Mouse (Mus musculus) forebrain, embryonic 13.5 days (tissue): Measurements from ENCODE around the gene Fat4. TPM values are rescaled to one million over a fixed set of nuclear protein-coding genes. Genes with fewer than 3 reads are reported as not detected.

Source experiments
- ATAC-seq: fragments of 200-750 bp; cut with Nextera tagmentation; 2 replicates; pipeline ENCODE4 v1.8.0; 2017
- H3K27ac ChIP-seq: fragments of 300-500 bp; sonication (generic); 2 replicates; pipeline ENCODE4 v1.5.1; 2015; ENCODE audit warnings: inconsistent platforms, mild to moderate bottlenecking, moderate library complexity
- H3K27me3 ChIP-seq: fragments of 300-500 bp; sonication (generic); 2 replicates; pipeline ENCODE4 v1.6.1; 2015; ENCODE audit warnings: mild to moderate bottlenecking, inconsistent platforms
- H3K36me3 ChIP-seq: fragments of 300-500 bp; sonication (generic); 2 replicates; pipeline ENCODE4 v1.6.1; 2015; ENCODE audit warnings: mild to moderate bottlenecking, inconsistent platforms; ENCODE audit not compliant: poor library complexity, severe bottlenecking
- H3K4me1 ChIP-seq: fragments of 300-500 bp; sonication (generic); 2 replicates; pipeline ENCODE4 v1.6.1; 2015; ENCODE audit warnings: inconsistent platforms
- H3K4me2 ChIP-seq: fragments of 300-500 bp; sonication (generic); 2 replicates; pipeline ENCODE4 v1.6.1; 2015; ENCODE audit warnings: inconsistent platforms, mild to moderate bottlenecking, moderate library complexity
- H3K4me3 ChIP-seq: fragments of 300-500 bp; sonication (generic); 2 replicates; pipeline ENCODE4 v1.5.1; 2015; ENCODE audit warnings: mild to moderate bottlenecking, inconsistent platforms
- H3K9ac ChIP-seq: fragments of 300-500 bp; sonication (generic); 2 replicates; pipeline ENCODE4 v1.6.1; 2015; ENCODE audit warnings: mild to moderate bottlenecking, inconsistent platforms
- H3K9me3 ChIP-seq: fragments of 300-500 bp; sonication (generic); replicated peaks from 2 replicates; pipeline ENCODE4 v1.6.1; 2016; ENCODE audit warnings: inconsistent platforms
- WGBS: fragments of 180-500 bp; shearing (Covaris S2); methylation state at CpG from one replicate; pipeline ENCODE4 v1.1.7; 2015; 5-methylcytosine and 5-hydroxymethylcytosine counted together
- polyA plus RNA-seq: library from polyadenylated mRNA; unstranded; fragments of >200 nt; fragmentation: Nextera tagmentation; extraction: Ambion mirVana; gene quantifications from 2 replicates; pipeline ENCODE4 v1.2.1, GENCODE M21; 2015

The Fat4 gene
- 9.7 TPM in 2 replicates for polyA plus RNA-seq

- Histone ChIP-seq H3K4me3 (peak within 1 kb of the TSS; percentile 85), H3K9me3 (no peaks in the 10 kb centered on the region), H3K27me3 (no peaks in the 10 kb centered on the region), H3K27ac (peak within 1 kb of the TSS; percentile 96), H3K4me1 (peaks cover 55% of the 10 kb centered on the region), H3K4me2 (peak within 1 kb of the TSS; percentile 98), H3K36me3 (peaks cover 34% of the 10 kb centered on the region), H3K9ac (peak within 1 kb of the TSS; percentile 90)
- WGBS, result under 1% methylated on average over 29 of the region's 29 CpGs
- no peak for ATAC-seq
These were observed at the start of gene Fat4 for GRCm38 (mm10) chr3:38886890-38887355. Gene Fat4, plus strand, starts transcription at chr3:38886940.

- H3K4me1 ChIP-seq, result no peaks in the 10 kb centered on the region
- no peaks in the 10 kb centered on the region for H3K27me3 ChIP-seq
- 0 out of 2 replicates have a peak, but pooled peaks cover 4% of the 10 kb centered on the region for H3K9me3 ChIP-seq
- 92% methylated on average over 2 of the region's 2 CpGs for WGBS
- H3K9ac ChIP-seq, result no peak overlapping the region
- no peak for ATAC-seq
- no peak overlapping the region for H3K27ac ChIP-seq
- H3K36me3 ChIP-seq, result no peaks in the 10 kb centered on the region
- H3K4me2 ChIP-seq, result no peak overlapping the region
- no peak overlapping the region for H3K4me3 ChIP-seq
These were observed 47.3 kb upstream of the Fat4 start for GRCm38 (mm10) chr3:38839438-38839837.

- Histone ChIP-seq H3K9ac (no peak overlapping the region), H3K27ac (no peak overlapping the region), H3K4me3 (no peak overlapping the region), H3K9me3 (0 out of 2 replicates have a peak, but pooled peaks cover 4% of the 10 kb centered on the region), H3K36me3 (no peaks in the 10 kb centered on the region), H3K4me2 (no peak overlapping the region), H3K27me3 (no peaks in the 10 kb centered on the region), H3K4me1 (0 out of 2 replicates have a peak, but pooled peaks cover 6% of the 10 kb centered on the region)
- ATAC-seq, result no peak
- 46% methylated on average over 7 of the region's 7 CpGs for WGBS
These were observed 43.7 kb upstream of the Fat4 start for GRCm38 (mm10) chr3:38843000-38843538.

GRCm38 (mm10) chr3:38846602-38847382, 39.9 kb upstream of the Fat4 start:
- Histone ChIP-seq H3K4me2 (no peak overlapping the region), H3K27me3 (no peaks in the 10 kb centered on the region), H3K9ac (no peak overlapping the region), H3K36me3 (no peaks in the 10 kb centered on the region), H3K9me3 (0 out of 2 replicates have a peak, but pooled peaks cover 4% of the 10 kb centered on the region), H3K4me1 (0 out of 2 replicates have a peak, but pooled peaks cover 6% of the 10 kb centered on the region), H3K27ac (no peak overlapping the region), H3K4me3 (no peak overlapping the region)
- ATAC-seq, result no peak
- WGBS, result 52% methylated on average over 11 of the region's 11 CpGs

GRCm38 (mm10) chr3:38849077-38849476, 37.7 kb upstream of the Fat4 start:
- 64% methylated on average over 3 of the region's 3 CpGs for WGBS
- H3K4me1 ChIP-seq, result 0 out of 2 replicates have a peak, but pooled peaks cover 6% of the 10 kb centered on the region
- ATAC-seq, result peak; percentile 50; the same call in 1 of the 2 replicates
- no peak overlapping the region for H3K9ac ChIP-seq
- H3K4me2 ChIP-seq, result no peak overlapping the region
- H3K27ac ChIP-seq, result no peak overlapping the region
- H3K27me3 ChIP-seq, result no peaks in the 10 kb centered on the region
- no peaks in the 10 kb centered on the region for H3K9me3 ChIP-seq
- no peak overlapping the region for H3K4me3 ChIP-seq
- no peaks in the 10 kb centered on the region for H3K36me3 ChIP-seq

- Histone ChIP-seq H3K9me3 (no peaks in the 10 kb centered on the region), H3K9ac (no peak overlapping the region), H3K27me3 (no peaks in the 10 kb centered on the region), H3K4me3 (no peak overlapping the region), H3K4me1 (0 out of 2 replicates have a peak, but pooled peaks cover 6% of the 10 kb centered on the region), H3K36me3 (no peaks in the 10 kb centered on the region), H3K27ac (no peak overlapping the region), H3K4me2 (no peak overlapping the region)
- peak; percentile 80 for ATAC-seq
- 40% methylated on average over 6 of the region's 6 CpGs for WGBS
These were observed 37.2 kb upstream of the Fat4 start for GRCm38 (mm10) chr3:38849536-38849935.

- WGBS, result 21% methylated on average over 3 of the region's 3 CpGs
- ATAC-seq, result no peak
- Histone ChIP-seq H3K4me2 (no peak overlapping the region), H3K9me3 (no peaks in the 10 kb centered on the region), H3K4me3 (no peak overlapping the region), H3K4me1 (no peaks in the 10 kb centered on the region), H3K27ac (no peak overlapping the region), H3K36me3 (no peaks in the 10 kb centered on the region), H3K27me3 (no peaks in the 10 kb centered on the region), H3K9ac (no peak overlapping the region)
These were observed 33.1 kb upstream of the Fat4 start for GRCm38 (mm10) chr3:38853650-38854049.

- no peak overlapping the region for H3K9ac ChIP-seq
- no peaks in the 10 kb centered on the region for H3K36me3 ChIP-seq
- WGBS, result 30% methylated on average over 5 of the region's 5 CpGs
- no peak overlapping the region for H3K4me2 ChIP-seq
- H3K4me1 ChIP-seq, result no peaks in the 10 kb centered on the region
- H3K9me3 ChIP-seq, result no peaks in the 10 kb centered on the region
- ATAC-seq, result peak; percentile 30; the same call in 1 of the 2 replicates
- H3K27ac ChIP-seq, result no peak overlapping the region
- no peaks in the 10 kb centered on the region for H3K27me3 ChIP-seq
- H3K4me3 ChIP-seq, result no peak overlapping the region
These were observed 26.1 kb upstream of the Fat4 start for GRCm38 (mm10) chr3:38860683-38861082.

- Histone ChIP-seq H3K4me3 (no peak overlapping the region), H3K36me3 (no peaks in the 10 kb centered on the region), H3K27ac (no peak overlapping the region), H3K4me1 (no peaks in the 10 kb centered on the region), H3K9me3 (no peaks in the 10 kb centered on the region), H3K9ac (no peak overlapping the region), H3K4me2 (no peak overlapping the region), H3K27me3 (no peaks in the 10 kb centered on the region)
- ATAC-seq, result no peak
- WGBS, result 90% methylated on average over 2 of the region's 2 CpGs
These were observed 15.4 kb upstream of the Fat4 start for GRCm38 (mm10) chr3:38871291-38871690.

- H3K9me3 ChIP-seq, result 0 out of 2 replicates have a peak, but pooled peaks cover 3% of the 10 kb centered on the region
- H3K27ac ChIP-seq, result no peak overlapping the region
- no peak for ATAC-seq
- no peak overlapping the region for H3K9ac ChIP-seq
- 100% methylated on average over 2 of the region's 2 CpGs for whole genome bisulfite sequencing
- H3K4me3 ChIP-seq, result no peak overlapping the region
- no peaks in the 10 kb centered on the region for H3K36me3 ChIP-seq
- H3K27me3 ChIP-seq, result no peaks in the 10 kb centered on the region
- no peak overlapping the region for H3K4me2 ChIP-seq
- no peaks in the 10 kb centered on the region for H3K4me1 ChIP-seq
These were observed 10.9 kb upstream of the Fat4 start for GRCm38 (mm10) chr3:38875872-38876271.

GRCm38 (mm10) chr3:38876706-38877105, 10.0 kb upstream of the Fat4 start:
- H3K27me3 ChIP-seq, result no peaks in the 10 kb centered on the region
- 97% methylated on average over 4 of the region's 4 CpGs for WGBS
- H3K9me3 ChIP-seq, result 0 out of 2 replicates have a peak, but pooled peaks cover 3% of the 10 kb centered on the region
- no peak overlapping the region for H3K4me3 ChIP-seq
- no peak overlapping the region for H3K4me2 ChIP-seq
- H3K36me3 ChIP-seq, result no peaks in the 10 kb centered on the region
- no peak overlapping the region for H3K27ac ChIP-seq
- no peak for ATAC-seq
- H3K4me1 ChIP-seq, result no peaks in the 10 kb centered on the region
- H3K9ac ChIP-seq, result no peak overlapping the region

- WGBS, result 60% methylated on average over 6 of the region's 6 CpGs
- peaks cover 15% of the 10 kb centered on the region for H3K4me1 ChIP-seq
- H3K9ac ChIP-seq, result no peak overlapping the region
- no peak for ATAC-seq
- H3K4me2 ChIP-seq, result no peak overlapping the region
- 0 out of 2 replicates have a peak, but pooled peaks cover 3% of the 10 kb centered on the region for H3K9me3 ChIP-seq
- no peaks in the 10 kb centered on the region for H3K36me3 ChIP-seq
- H3K27me3 ChIP-seq, result no peaks in the 10 kb centered on the region
- no peak overlapping the region for H3K27ac ChIP-seq
- no peak overlapping the region for H3K4me3 ChIP-seq
These were observed 4.0 kb upstream of the Fat4 start for GRCm38 (mm10) chr3:38882778-38883177.
